Mouse (Mus musculus) kidney, adult 8-10 months (tissue): ENCODE data around the gene Trim54.

Experiments
- DNase-seq, 2 experiments: peaks; one replicate each; pipeline ENCODE4 v3.0.0; 2022

The Trim54 gene

DNA sequence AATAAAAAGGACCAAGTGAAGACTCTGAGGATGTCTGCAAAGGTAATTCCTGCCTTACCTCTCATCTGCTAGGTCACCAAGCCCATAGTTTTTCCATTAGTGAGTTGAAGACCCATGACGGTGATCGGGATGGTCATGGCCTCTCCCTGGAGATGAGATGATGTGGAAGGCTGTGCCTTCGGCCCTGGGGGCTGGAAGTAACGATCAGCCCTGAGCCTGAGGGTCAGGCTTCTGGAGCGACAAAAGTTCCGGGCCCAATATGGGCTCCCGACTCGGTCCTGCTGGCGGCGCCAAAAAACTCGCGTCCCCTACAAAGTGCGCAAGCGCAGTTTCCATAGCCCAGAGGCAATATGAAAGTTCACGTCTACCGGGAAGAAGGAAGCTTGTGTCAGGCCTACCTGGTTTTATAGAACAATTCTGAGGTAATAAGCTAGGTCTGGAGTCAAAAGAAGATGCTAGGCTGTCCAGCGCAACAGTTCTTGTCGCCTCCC is 8.5 kb upstream of the Trim54 start, which contains the start of gene Slc30a3:
Gene Slc30a3 (minus strand): TSS at position 238 of the 491 bp plus-strand sequence.
- DNase-seq, result no peak

DNA sequence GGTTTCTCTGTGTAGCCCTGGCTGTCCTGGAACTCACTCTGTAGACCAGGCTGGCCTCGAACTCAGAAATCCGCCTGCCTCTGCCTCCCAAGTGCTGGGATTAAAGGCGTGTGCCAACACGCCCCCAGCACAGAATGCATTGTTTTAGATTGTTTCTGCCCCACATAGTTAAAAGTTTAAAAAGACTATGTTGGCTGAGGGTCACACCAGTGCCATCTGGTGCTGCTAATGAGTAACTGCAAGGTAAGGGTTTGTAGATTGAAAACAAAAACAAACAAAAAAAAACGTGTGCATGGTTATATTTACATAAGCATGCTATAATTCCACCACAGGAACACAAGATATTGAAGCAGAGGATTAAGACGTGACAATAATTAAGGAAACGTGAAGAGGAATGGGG is 5.7 kb upstream of the Trim54 start:
- no peak for DNase-seq

DNA sequence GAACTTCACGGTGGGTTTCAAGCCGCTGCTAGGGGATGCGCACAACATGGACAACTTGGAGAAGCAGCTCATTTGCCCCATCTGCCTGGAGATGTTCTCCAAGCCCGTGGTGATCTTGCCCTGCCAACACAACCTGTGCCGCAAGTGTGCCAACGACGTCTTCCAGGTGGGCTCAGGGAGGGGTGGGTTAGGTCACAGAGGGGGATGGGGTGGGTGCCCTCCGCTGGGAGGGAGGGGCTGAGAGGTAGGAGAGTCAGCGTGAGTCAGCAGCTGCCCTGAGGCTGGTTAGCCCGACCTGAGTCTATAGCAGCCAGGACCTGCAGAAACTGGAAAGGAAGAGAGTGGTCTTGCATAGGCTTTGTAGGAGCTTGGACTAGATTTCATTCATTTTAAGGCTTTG is 400 bp downstream of the Trim54 start:
- no peak for DNase-seq

DNA sequence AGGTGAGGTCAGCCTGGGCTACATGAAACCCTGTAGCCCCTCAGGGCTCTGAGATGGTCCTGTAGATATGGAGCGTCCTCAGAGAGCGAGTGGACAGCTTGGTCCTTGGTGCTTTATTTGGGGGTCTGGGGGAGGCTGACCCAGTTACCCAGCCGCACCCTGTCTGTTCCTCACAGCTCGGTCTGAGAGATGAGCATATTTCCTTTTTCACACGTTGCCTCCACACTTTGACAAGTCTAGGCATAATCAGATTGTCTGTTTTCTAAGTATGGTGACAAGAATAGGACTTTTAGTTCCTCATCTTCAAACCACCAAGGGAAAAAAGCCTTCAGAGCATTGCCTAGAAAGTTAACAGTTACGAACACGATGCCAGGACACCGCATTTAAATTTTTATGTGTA is 4.6 kb downstream of the Trim54 start:
- DNase-seq, result no peak

DNA sequence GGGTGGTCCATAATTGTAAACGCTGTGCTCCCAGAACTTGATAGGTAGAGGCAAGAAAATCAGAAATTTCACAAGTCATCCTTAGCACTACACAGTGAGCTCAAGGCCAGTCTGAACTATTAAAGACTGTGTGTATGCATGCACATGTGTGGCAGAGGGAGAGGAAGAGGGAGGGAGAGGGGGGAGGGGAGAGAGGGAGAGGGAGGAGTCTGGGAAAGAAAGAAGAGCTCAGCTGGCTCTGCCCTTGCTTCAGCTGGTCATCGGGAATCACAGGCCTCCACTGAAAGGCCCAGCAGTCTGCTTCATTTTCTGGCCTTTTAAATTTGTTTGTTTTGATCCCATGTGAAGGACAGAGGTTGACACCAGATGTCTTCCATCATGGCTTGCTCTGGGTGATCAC is 7.0 kb downstream of the Trim54 start:
- DNase-seq, result no peak

DNA sequence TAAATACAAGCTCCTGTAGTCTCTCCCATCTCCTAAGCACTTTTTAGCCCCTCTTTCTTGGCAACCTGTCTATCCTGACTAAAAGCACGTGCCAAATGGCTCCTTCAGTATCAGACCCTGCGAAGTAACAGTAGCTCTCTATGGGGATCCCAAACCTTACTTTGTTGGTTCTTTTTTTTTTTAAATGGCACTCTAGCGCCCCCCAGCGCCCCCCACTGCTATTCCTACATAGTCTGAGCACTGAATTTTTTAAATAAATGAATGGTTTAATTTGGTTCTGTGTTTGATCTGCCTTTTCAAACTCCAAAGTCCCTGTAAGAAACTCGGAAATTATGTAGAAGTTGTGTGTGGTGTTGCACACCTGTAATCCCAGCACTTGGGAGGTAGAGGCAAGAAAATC is 9.5 kb downstream of the Trim54 start:
- no peak for DNase-seq

DNA sequence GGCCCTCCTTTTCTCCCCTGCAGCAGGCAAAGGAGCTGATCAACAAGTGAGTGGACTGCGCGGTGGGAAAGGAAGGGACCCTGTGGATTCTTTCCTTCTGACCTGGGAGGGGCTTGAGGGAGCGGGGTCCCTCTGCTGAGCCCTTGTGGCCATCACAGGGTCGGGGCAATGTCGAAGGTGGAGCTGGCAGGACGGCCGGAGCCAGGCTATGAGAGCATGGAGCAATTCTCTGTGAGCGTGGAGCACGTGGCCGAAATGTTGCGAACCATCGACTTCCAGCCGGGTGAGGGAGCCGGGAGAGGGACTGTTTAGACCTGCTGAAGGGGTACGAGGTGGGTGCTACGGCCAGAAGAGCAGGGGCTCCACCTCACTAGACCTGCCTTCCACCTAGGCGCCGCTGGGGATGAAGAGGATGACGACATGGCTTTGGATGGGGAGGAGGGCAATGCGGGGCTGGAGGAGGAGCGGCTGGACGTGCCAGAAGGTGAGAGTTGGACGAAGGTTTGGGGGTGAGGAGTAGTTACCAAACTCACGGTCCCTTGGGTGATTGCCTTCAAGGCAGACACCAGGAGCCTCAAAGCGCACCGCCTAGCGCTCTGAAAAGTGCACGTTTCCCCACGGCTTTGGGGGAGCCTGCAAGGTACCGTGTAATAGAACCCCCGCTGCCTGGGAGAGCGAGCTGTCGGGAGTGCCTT is 20.4 kb downstream of the Trim54 start:
- no peak for DNase-seq

DNA sequence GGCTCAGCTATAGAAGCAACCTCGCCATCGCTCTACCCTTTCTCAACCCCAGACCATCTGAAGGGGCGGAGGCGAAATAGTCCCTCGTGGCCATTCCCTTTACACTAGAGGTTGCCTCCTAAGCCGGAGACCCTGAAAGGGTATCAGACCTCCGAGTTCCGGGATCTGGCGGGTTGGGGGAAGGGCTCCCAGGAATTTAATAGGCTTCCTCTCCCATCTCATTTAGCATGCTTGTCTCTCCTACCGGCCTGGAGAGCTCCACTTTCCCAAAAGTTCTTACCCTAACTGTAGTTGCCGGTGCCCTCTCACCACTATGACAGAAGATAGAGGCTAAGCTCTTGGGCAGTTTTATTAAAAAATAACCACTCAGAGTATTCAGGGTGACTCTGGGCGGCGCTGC is 21.1 kb downstream of the Trim54 start:
- DNase-seq, result no peak

DNA sequence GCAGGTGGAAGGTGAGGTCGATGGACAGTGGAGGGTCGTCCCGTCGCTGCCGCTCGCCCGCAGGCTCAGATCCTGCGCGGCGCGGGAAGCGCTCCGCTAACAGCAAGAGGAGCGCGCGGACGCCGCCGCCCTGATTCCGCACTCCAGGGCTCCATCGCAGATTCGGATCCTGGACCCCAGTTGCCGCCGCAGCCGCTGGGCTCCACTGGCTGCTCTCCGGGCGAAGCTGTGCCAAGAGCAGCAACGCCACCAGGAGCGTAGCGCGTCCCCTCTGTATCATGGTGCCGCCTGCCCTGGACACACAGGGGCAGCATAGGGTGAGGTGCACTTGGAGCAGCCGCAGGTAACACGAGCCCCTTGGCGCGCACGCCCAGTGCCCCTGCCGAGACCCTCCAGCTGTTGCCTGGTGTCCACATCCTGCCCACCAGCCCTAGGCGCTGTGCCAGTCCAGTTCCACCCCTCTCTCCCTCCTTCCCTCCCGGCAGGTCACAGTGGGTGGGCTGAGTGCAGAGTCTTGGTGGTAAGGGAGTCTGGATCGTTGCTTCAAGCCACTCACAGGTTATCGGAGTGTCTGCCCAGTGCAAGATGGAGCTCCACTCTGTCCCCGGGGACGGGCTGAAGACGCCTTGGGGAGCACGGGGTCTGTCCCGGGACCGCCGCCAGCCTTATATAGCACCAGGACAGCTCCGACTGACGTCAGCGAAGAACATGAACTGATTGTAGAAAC is 21.9 kb downstream of the Trim54 start, which contains the start of gene Ucn:
Gene Ucn (minus strand): TSS at position 589 of the 727 bp plus-strand sequence.
- no peak for DNase-seq

DNA sequence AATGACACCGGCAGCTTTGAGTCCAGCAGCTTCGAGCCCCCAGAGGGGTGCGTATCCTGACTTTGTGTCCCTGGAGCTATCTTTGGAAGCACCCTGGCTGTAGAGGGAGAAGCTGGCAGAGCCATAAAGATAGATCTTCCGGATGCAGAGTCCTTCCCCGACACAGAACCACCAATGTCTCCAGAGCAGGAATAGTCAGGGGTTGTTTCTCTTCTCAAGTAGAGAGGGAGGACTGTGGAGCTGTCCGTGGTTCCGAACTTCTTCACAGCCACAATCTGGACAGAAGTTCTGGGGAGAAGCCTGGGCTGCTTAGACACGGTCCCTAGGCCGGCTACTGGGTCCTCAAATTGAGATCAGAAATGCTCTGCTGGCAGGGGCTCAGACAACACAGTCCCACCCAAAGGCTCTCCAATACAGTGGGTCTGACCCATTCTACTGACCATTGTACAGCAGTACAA is 22.5 kb downstream of the Trim54 start:
- no peak for DNase-seq

DNA sequence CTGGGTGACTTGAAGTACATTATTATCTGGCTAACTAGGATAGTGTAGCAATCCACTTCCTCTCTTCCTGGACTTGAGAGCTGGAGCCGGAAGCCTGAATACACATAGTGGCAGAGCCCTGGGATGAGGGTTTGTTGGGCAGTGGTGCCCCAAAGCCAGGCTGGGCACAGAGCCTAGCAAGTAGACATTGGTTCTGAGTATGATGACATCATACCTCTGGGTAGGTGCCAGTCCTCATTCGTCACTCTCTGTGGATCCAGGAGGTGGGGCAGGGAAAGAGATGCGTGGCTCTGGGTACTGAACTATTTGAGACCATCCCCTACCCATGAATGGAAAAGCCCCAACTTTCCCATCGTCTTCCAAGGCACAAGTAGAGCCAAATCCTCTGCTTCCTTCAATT is 33.3 kb downstream of the Trim54 start:
- DNase-seq, result no peak

DNA sequence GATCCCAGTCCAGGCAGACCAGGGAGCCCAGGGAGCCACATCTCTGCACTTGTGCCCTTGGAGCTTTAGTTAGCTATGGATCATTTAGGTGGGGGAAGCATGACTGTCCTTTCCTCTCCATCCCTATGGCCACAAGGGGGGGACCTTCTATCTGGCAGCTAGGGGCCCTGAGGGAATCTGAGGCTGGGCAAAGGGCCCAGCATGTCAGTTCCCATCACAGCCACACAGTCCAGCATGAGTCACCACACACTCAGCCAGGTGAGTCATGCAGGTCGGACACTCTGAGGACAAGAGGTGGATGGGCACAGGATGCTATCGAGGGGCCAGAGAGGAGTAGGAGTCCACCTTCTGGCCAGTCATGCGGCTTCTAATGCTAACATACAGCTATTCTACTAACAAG is 35.2 kb downstream of the Trim54 start:
- no peak for DNase-seq

DNA sequence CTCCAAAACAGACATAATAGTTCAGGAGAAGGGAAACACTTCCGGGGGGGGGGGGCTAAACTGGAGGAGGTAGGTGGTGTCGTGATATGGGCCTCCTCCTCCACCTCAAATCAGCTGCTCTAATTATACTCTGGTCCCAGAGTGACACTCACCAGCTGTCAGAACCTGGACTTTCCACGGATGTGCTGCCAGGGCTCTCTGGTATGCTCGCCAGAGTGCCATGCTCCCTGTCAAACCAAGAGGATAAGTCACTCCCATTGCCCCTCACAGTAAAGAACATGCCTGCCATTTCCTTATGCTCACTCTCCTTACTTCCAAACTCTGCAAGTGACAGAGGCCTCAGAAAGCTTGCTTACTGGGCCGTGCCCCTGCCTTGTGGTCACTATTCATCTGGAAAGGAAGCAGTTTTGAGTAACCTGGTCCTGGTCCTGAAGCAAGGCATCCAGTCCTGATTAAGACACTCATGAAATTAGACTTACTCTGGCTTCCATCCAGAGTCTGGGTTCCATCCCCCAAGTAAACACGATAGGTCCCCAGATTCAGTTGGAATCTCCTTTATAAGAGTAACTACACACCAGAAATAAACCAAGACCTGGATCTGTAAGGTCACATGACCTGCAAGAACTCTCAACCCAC is 37.1 kb downstream of the Trim54 start:
- peak in 1 of 2 experiments; percentile 25 for DNase-seq

DNA sequence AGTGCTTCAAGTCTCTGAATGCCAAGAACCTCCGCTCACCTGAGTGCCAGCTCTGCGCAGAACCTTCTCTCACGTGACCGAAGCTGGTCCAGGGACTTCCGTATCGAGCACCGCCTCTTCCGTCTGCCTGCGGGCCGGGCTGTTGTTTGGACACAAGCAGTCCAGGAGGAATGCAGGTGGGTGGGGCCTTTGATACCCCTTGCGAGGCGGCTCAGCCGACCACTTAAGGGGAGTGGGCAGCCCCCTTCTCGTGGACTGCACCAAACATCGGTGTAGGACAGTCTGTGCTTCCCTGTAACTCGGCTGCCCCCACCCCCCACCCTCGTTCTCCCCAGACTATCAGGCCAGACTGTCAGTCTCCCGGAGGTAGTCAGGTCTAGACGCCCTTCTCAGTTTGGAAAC is 37.6 kb downstream of the Trim54 start, which contains the start of gene Mpv17:
Gene Mpv17 (minus strand): TSS at position 100 of the 402 bp plus-strand sequence.
- peak; percentile 90 to 93 for DNase-seq

DNA sequence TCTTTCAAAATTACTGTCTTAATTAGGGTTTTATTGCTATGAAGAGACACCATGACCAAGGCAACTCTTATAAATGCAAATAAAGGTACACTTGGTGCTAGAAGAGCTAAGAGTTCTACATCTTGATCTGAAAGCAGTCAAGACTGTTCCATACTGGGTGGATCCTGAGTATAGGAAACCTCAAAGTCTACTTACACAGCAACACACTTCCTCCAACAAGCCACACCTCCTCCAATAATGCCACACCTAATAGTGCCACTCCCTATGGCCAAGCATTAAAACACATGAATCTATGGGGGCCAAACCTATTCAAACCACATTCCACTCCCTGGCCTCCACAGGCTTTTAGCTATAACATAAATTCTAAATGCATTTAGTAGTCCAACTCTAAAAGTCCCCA is 46.0 kb downstream of the Trim54 start:
- DNase-seq, result no peak

DNA sequence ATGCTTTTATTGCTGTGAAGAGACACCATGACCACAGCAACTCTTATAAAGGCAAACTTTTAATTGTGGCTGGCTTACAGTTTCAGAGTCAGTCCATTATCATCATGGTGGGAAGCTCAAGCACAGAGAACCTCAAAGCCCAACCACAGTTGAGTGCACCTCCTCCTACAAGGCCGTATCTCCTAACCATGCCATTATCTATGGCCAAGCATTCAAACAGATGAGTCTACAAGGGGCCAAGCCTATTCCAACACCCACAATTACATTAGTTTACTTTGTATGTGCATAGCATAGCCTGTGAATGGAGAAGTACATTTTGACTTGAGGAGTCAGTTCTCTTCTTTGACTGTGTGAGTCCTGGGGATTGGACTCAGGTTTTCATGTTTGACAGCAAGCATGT is 48.4 kb downstream of the Trim54 start:
- DNase-seq, result no peak

DNA sequence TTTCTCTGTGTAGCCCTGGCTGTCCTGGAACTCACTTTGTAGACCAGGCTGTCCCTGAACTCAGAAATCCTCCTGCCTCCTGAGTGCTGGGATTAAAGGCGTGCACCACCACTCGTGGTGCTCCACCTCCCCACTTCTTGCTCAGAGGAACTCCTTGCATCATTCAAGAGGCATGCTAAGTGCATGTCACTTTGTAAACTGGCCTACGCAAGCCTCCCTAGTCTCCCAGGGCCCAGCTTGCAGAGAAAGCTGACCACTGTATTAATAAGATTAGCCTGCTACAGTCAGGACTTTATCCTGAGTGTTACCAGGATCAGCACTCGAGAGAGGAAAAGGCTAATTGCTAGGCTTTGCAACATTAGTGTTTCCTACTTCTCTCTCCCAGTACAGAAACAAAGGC is 52.1 kb downstream of the Trim54 start:
- no peak for DNase-seq

DNA sequence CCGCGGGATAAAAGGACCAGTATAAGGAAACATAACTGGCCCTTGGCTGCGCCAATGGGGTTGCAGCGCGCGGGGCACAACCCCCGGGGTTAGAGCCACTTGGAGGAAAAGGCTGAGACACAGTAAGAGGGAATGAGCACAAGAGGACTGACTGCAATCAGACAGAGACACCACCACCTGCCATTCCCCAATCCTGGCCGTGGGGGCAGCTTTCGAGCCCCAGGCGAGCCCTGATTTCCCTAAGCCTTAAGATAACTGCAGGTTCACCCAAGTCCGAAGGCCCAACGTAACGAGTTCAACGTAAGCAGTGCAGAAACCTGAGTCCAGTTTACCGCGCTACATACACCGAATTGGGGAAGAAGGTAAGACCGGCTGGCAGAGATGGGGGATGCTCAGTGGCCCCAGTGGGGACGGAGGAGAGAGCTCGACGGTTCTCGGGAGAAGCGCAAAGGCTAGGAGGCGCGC is 62.8 kb downstream of the Trim54 start:
- peak in 1 of 2 experiments; percentile 36 for DNase-seq

DNA sequence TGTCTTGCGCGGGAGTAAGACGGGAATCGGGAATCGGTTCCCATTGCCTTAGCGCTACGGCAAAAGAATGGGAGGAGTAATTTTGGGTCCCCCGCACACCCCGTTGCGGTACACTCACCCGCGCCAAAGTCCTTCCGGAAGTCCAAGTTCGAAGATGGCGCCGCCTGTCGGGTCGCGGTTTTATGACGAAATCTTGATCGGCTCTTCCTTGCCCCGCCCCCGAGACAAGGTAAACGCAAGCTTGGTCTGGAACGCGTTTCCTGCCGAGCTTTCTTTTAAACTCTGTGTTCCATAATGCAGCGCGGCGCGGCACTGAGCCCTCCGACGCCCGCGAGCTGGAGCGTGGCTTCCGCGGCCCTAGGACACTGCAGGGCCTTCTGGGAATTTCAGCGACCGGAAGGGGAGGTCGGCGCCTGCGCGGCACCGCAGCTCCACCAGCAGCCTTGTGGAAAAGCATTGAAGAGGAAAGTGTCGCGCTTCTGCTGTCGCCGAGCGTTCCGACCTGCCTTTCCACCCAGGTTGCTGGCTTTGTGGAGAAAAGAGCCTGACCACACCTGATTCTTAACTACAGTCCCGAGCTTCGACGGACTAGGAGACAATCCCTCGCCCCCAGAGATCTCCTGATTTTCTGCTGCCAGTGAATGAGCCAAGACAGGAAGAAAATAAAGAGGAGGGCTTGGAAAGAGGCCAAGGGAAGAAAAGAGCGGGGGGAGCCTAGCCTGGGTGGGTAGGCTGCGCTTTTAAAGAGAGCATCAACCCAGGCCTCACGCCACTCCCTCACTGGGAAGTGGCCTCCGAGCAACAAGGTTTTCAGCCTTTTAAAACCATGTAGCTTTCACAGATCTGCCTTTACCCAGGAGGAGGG is 63.5 kb downstream of the Trim54 start, which contains the start of the genes Gm29609 and Gtf3c2:
Gene Gm29609 (minus strand): TSS at position 146 of the 865 bp plus-strand sequence.
Gene Gtf3c2 (minus strand): TSS at position 379 of the 865 bp plus-strand sequence.
- peak; percentile 95 to 96 for DNase-seq

DNA sequence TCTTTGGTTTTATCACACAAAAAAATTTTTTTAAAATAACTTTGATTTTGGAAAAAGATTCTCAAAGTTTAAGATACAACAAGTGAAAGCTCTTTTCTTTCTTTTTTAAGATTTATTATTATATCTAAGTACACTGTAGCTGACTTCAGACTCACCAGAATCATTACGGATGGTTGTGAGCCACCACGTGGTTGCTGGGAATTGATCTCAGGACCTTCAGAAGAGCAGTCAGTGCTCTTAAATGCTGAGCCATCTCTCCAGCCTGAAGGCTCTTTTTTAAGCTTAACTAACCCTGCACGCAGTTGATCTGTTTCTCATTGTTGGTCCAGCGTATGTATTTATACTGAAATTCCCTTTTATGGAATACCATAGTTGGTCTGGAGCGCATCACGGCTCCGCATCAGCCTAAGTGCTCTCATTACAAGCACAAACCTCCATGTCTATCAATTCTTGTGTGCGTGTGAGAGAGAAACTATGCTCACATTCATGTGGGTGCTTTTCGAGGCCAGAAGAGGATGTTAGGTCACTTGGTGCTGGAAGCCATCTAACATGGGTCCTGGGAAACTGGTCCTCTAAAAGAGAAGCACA is 64.8 kb downstream of the Trim54 start:
- no peak for DNase-seq

DNA sequence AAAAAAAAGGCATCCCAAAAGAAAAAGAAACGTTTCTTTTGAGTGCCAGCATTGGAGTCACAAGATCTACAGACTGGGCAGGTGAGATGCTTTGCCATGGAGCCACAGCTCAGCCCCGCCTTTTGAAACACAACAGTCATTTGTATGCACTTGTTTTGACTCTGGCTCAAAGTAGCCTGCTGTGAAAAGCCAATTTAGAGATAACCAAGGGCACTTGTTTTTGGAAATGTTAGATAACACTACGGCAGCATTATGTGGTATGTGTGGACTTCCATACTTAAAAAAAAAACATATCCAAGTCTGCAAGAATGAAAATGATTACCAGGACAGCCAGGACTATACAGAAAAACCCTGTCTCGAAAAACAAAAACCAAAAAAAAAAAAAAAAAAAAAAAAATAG is 67.2 kb downstream of the Trim54 start:
- DNase-seq, result no peak
